In the genomic region with DNA sequence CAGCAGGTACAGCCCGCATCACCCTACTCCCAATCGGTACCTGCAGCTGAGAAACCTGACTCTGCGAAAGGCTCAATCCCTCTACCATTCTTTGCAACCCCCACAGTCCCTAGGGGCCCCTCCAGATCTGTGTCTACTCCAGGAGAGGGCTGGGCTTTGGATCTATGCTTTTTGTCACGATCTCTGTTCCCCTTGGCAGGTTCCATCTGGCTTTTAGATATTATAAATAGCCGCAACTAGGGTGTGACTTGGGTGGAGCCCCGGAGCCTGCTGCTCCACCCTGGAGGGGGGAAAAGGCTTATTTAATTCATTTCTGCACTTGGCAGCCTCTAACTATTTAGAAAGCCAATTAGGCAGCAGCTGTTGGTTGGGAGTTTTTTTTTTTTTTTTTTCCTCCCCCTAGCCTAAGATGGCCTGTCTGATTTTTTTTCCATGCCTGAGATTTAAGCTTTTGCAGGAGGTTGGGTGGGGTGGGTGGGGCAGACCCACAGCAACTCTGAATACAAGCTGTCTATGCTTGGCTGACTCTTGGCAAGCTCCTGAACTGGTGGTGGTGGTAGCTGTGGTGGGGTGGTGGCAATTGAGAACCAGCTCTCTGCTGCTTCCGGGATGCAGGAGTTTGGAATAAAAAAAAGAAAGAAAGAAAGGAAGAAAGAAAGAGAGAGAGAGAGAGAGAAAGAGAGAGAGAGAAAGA, we compare ENCODE assay signal across 8 mouse cellular contexts.
DNase-seq lines count a peak whose midpoint lies in the region; ATAC-seq and TF ChIP-seq lines count a peak whose summit lies in the region.

No protein-coding gene starts in this region.

- WGBS in embryonic facial prominence, embryonic 14.5 days: 34% methylated on average over 7 of the region's 7 CpGs
- 17% methylated on average over 7 of the region's 7 CpGs for WGBS in limb, embryonic 14.5 days

- H3K27ac ChIP-seq in embryonic facial prominence, embryonic 14.5 days (replicated peaks; ENCODE audit: low read depth, low read length): peak overlapping the region; percentile 74
- peak overlapping the region; percentile 70 for H3K27ac ChIP-seq in limb, embryonic 14.5 days (replicated peaks; ENCODE audit: low read depth, low read length)

- intact Hi-C loops in left cerebral cortex, postnatal 4 days (cut with DNase I): no loop called here
- intact Hi-C loops in heart, postnatal 10 days (cut with DNase I): no loop called here

- no peak overlapping the region for H3K4me3 ChIP-seq in embryonic facial prominence, embryonic 14.5 days (ENCODE audit: low read depth, low read length)
- no peak overlapping the region for H3K4me3 ChIP-seq in limb, embryonic 14.5 days (replicated peaks; ENCODE audit: low read length)

- peaks cover 43% of the 10 kb centered on the region for H3K4me1 ChIP-seq in embryonic facial prominence, embryonic 14.5 days (ENCODE audit: control insufficient read depth, insufficient read depth, low read length)
- H3K4me1 ChIP-seq in limb, embryonic 14.5 days (ENCODE audit: control insufficient read depth, insufficient read depth, low read length): peaks cover 38% of the 10 kb centered on the region

- no peaks in the 10 kb centered on the region for H3K27me3 ChIP-seq in embryonic facial prominence, embryonic 14.5 days (replicated peaks; ENCODE audit: control insufficient read depth, insufficient read depth, low read length)
- H3K27me3 ChIP-seq in limb, embryonic 14.5 days (ENCODE audit: control insufficient read depth, insufficient read depth, low read length): no peaks in the 10 kb centered on the region

- H3K9ac ChIP-seq in embryonic facial prominence, embryonic 14.5 days (ENCODE audit: low read depth, low read length): no peak overlapping the region
- H3K9ac ChIP-seq in limb, embryonic 14.5 days (ENCODE audit: low read depth, low read length, severe bottlenecking): no peak overlapping the region

- no peak for TF ChIP-seq POLR2A in limb, embryonic 14.5 days (IDR thresholded peaks at IDR 0.05; ENCODE audit: borderline replicate concordance, extremely low read depth, insufficient read depth, insufficient read length)

- peak; percentile 86 for ATAC-seq in embryonic facial prominence, embryonic 14.5 days (ENCODE audit: low read depth)
- ATAC-seq in limb, embryonic 14.5 days (ENCODE audit: low FRiP score, low read depth): peak; percentile 74
- ATAC-seq in monocyte, adult 5-6 weeks (replicated peaks; ENCODE audit: insufficient number of reproducible peaks, low FRiP score, low TSS enrichment, poor library complexity, severe bottlenecking): 0 out of 2 replicates have a peak, but pooled peaks have one; percentile 36

- peak; percentile 81 for DNase-seq in left cerebral cortex, postnatal 4 days
- no peak for DNase-seq in left cerebral cortex, adult 18-20 months (ENCODE audit: low spot score in 2 of 2)
- peak; percentile 94 for DNase-seq in embryonic facial prominence, embryonic 14.5 days (ENCODE audit: low spot score)
- DNase-seq in heart, postnatal 10 days: peak; percentile 76 to 77
- DNase-seq in limb, embryonic 14.5 days (ENCODE audit: low spot score): peak; percentile 79
- no peak for DNase-seq in Muller cell, postnatal 12 days (ENCODE audit: inconsistent ontology term)
- DNase-seq in thymus, adult 18-20 months: no peak

- H3K9me3 ChIP-seq in embryonic facial prominence, embryonic 14.5 days (ENCODE audit: control insufficient read depth, low read length): no peaks in the 10 kb centered on the region
- no peaks in the 10 kb centered on the region for H3K9me3 ChIP-seq in limb, embryonic 14.5 days (ENCODE audit: control insufficient read depth, low read length)

- no peaks in the 10 kb centered on the region for H3K36me3 ChIP-seq in embryonic facial prominence, embryonic 14.5 days (ENCODE audit: control insufficient read depth, insufficient read depth, low read length)
- H3K36me3 ChIP-seq in limb, embryonic 14.5 days (ENCODE audit: control insufficient read depth, insufficient read depth, low read length): no peaks in the 10 kb centered on the region

- H3K4me2 ChIP-seq in embryonic facial prominence, embryonic 14.5 days (ENCODE audit: low read depth, low read length): peak overlapping the region; percentile 11; the same call in 1 of the 2 replicates
- peak overlapping the region; percentile 13; the same call in 1 of the 2 replicates for H3K4me2 ChIP-seq in limb, embryonic 14.5 days (replicated peaks; ENCODE audit: low read depth, low read length, severe bottlenecking)

Comparison
In these comparisons a context has a peak if more than half of its experiments do, and no peak if none do; other contexts are left out.
1. DNase-seq: peak in left cerebral cortex, postnatal 4 days (single experiment), embryonic facial prominence, embryonic 14.5 days (single experiment), heart, postnatal 10 days (2 of 2) and limb, embryonic 14.5 days (single experiment); none in left cerebral cortex, adult 18-20 months (0 of 2), Muller cell, postnatal 12 days (single experiment) and thymus, adult 18-20 months (0 of 2).
2. ATAC-seq: peak in every context shown above with its lines; median percentile 86 in embryonic facial prominence, embryonic 14.5 days; 74 in limb, embryonic 14.5 days; 36 in monocyte, adult 5-6 weeks.